ENCODE assay signal across 8 mouse cellular contexts in genomic region chr4:130174335-130175031, GRCm38 (mm10). TPM values are rescaled to one million over a fixed set of nuclear protein-coding genes. Genes with fewer than 3 reads are reported as not detected.
A peak's percentile ranks its signal among the peaks of the same experiment; 100 is the strongest.
DNase-seq lines count a peak whose midpoint lies in the region; ATAC-seq and TF ChIP-seq lines count a peak whose summit lies in the region.

No protein-coding gene starts in this region.

- H3K9me3 ChIP-seq in forebrain, embryonic 14.5 days (replicated peaks; ENCODE audit: control insufficient read depth, low read length): no peaks in the 10 kb centered on the region
- H3K9me3 ChIP-seq in hindbrain, embryonic 12.5 days (replicated peaks): no peaks in the 10 kb centered on the region
- H3K9me3 ChIP-seq in midbrain, postnatal 0 days (ENCODE audit: low read length): no peaks in the 10 kb centered on the region

- H3K27ac ChIP-seq in forebrain, embryonic 14.5 days (ENCODE audit: low read depth, low read length): no peak overlapping the region
- H3K27ac ChIP-seq in hindbrain, embryonic 12.5 days: no peak overlapping the region
- no peak overlapping the region for H3K27ac ChIP-seq in midbrain, postnatal 0 days (ENCODE audit: low read depth, low read length)

- no peak for ATAC-seq in forebrain, embryonic 14.5 days
- ATAC-seq in hindbrain, embryonic 12.5 days (ENCODE audit: low FRiP score): peak; percentile 26; the same call in 1 of the 2 replicates
- ATAC-seq in midbrain, postnatal 0 days (ENCODE audit: low FRiP score): no peak

- DNase-seq in CD4-positive helper T cell, adult 2 months (ENCODE audit: low read depth, low spot score): peak; percentile 37
- peak; percentile 82 for DNase-seq in adrenal gland, postnatal 10 days
- DNase-seq in forebrain, embryonic 14.5 days (ENCODE audit: low spot score): no peak
- DNase-seq in liver: peak; percentile 88
- DNase-seq in midbrain, postnatal 0 days (ENCODE audit: low spot score): no peak
- peak; percentile 73 to 79 for DNase-seq in urinary bladder, postnatal 4 days (ENCODE audit: low spot score in 2 of 2)
- DNase-seq in natural killer cell, adult 2 months (ENCODE audit: low spot score in 2 of 2): no peak

- peak overlapping the region; percentile 16; the same call in 1 of the 2 replicates for H3K4me2 ChIP-seq in forebrain, embryonic 14.5 days (ENCODE audit: low read length)
- peak overlapping the region; percentile 46 for H3K4me2 ChIP-seq in hindbrain, embryonic 12.5 days (replicated peaks)
- H3K4me2 ChIP-seq in midbrain, postnatal 0 days (ENCODE audit: low read depth, low read length, poor library complexity, severe bottlenecking): 0 out of 2 replicates have a peak overlapping the region, but pooled peaks have one; percentile 18

- H3K4me1 ChIP-seq in forebrain, embryonic 14.5 days (ENCODE audit: control insufficient read depth, insufficient read depth, low read length): peaks cover 9% of the 10 kb centered on the region
- H3K4me1 ChIP-seq in hindbrain, embryonic 12.5 days: peaks cover 39% of the 10 kb centered on the region
- no peaks in the 10 kb centered on the region for H3K4me1 ChIP-seq in midbrain, postnatal 0 days (ENCODE audit: insufficient read depth, low read length)

- H3K36me3 ChIP-seq in forebrain, embryonic 14.5 days (ENCODE audit: control insufficient read depth, insufficient read depth, low read length): no peaks in the 10 kb centered on the region
- no peaks in the 10 kb centered on the region for H3K36me3 ChIP-seq in hindbrain, embryonic 12.5 days
- no peaks in the 10 kb centered on the region for H3K36me3 ChIP-seq in midbrain, postnatal 0 days (ENCODE audit: insufficient read depth, low read length)

- no peak overlapping the region for H3K4me3 ChIP-seq in forebrain, embryonic 14.5 days (ENCODE audit: low read depth, low read length)
- peak overlapping the region; percentile 4; the same call in 1 of the 2 replicates for H3K4me3 ChIP-seq in hindbrain, embryonic 12.5 days
- peak overlapping the region; percentile 8; the same call in 1 of the 2 replicates for H3K4me3 ChIP-seq in midbrain, postnatal 0 days (ENCODE audit: low read depth, low read length)

- no peak overlapping the region for H3K9ac ChIP-seq in forebrain, embryonic 14.5 days (ENCODE audit: low read length)
- peak overlapping the region; percentile 1; the same call in 1 of the 2 replicates for H3K9ac ChIP-seq in hindbrain, embryonic 12.5 days
- H3K9ac ChIP-seq in midbrain, postnatal 0 days (replicated peaks; ENCODE audit: low read length, poor library complexity, severe bottlenecking): no peak overlapping the region; the same call in 1 of the 2 replicates

- 7% methylated on average over 25 of the region's 25 CpGs for WGBS in forebrain, embryonic 14.5 days
- 4% methylated on average over 25 of the region's 25 CpGs for WGBS in hindbrain, embryonic 12.5 days
- 3% methylated on average over 25 of the region's 25 CpGs for WGBS in midbrain, postnatal 0 days

- H3K27me3 ChIP-seq in forebrain, embryonic 14.5 days (replicated peaks; ENCODE audit: control insufficient read depth, insufficient read depth, low read length): peaks cover 3% of the 10 kb centered on the region; the same call in 1 of the 2 replicates
- H3K27me3 ChIP-seq in hindbrain, embryonic 12.5 days: peaks cover 38% of the 10 kb centered on the region
- H3K27me3 ChIP-seq in midbrain, postnatal 0 days (ENCODE audit: insufficient read depth, low read length): peaks cover 24% of the 10 kb centered on the region

- TF ChIP-seq CTCF in midbrain, postnatal 0 days (IDR thresholded peaks at IDR 0.05): no peak

RNA-seq across cellular contexts. Expression of gene Tinagl1, which starts 0.4 kb away (rescaled TPM):
- 100 to 1,000 TPM in 1 of 2 experiments, 10 to 100 TPM in 1; 69.2 to 114 TPM for total RNA-seq in adrenal gland, postnatal 10 days (2021)
- 2.7 and 4.0 TPM in 2 replicates for polyA plus RNA-seq in forebrain, embryonic 14.5 days (2014; fragmentation: Nextera tagmentation; extraction: Ambion mirVana)
- polyA plus RNA-seq in hindbrain, embryonic 12.5 days (2016; fragmentation: Nextera tagmentation; extraction: Ambion mirVana): 10.6 and 11.0 TPM in 2 replicates
- total RNA-seq in midbrain, postnatal 0 days (2014; rRNA removed): 7.2 and 7.5 TPM in 2 replicates
- polyA plus RNA-seq in midbrain, postnatal 0 days (2015; fragmentation: Nextera tagmentation; extraction: Ambion mirVana): 2.9 and 4.3 TPM in 2 replicates

RNA-seq across cellular contexts. Expression of gene Hcrtr1, which starts 35.3 kb away (rescaled TPM):
- 1 to 10 TPM in 1 of 2 experiments, under 1 TPM in 1; 0.78 to 1.7 TPM for total RNA-seq in adrenal gland, postnatal 10 days (2021)
- 0.13 and 0.48 TPM in 2 replicates for polyA plus RNA-seq in forebrain, embryonic 14.5 days (2014; fragmentation: Nextera tagmentation; extraction: Ambion mirVana)
- 1.0 and 1.3 TPM in 2 replicates for polyA plus RNA-seq in hindbrain, embryonic 12.5 days (2016; fragmentation: Nextera tagmentation; extraction: Ambion mirVana)
- 14.5 and 20.4 TPM in 2 replicates for total RNA-seq in midbrain, postnatal 0 days (2014; rRNA removed)
- polyA plus RNA-seq in midbrain, postnatal 0 days (2015; fragmentation: Nextera tagmentation; extraction: Ambion mirVana): 13.9 and 16.7 TPM in 2 replicates

RNA-seq across cellular contexts. Expression of gene Gm853, which starts 47.7 kb away (rescaled TPM):
- total RNA-seq in adrenal gland, postnatal 10 days (2021): not detected
- 0.11 and 0.89 TPM in 2 replicates for polyA plus RNA-seq in forebrain, embryonic 14.5 days (2014; fragmentation: Nextera tagmentation; extraction: Ambion mirVana)
- polyA plus RNA-seq in hindbrain, embryonic 12.5 days (2016; fragmentation: Nextera tagmentation; extraction: Ambion mirVana): 1.1 and 1.4 TPM in 2 replicates
- 0.49 TPM in 1 of 2 replicates, not detected in the other for total RNA-seq in midbrain, postnatal 0 days (2014; rRNA removed)
- polyA plus RNA-seq in midbrain, postnatal 0 days (2015; fragmentation: Nextera tagmentation; extraction: Ambion mirVana): not detected in 2 replicates

Comparison
In these comparisons a context has a peak if more than half of its experiments do, and no peak if none do; other contexts are left out.
1. DNase-seq: peak in CD4-positive helper T cell, adult 2 months (single experiment), adrenal gland, postnatal 10 days (single experiment), liver (single experiment) and urinary bladder, postnatal 4 days (2 of 2); none in forebrain, embryonic 14.5 days (single experiment), midbrain, postnatal 0 days (single experiment) and natural killer cell, adult 2 months (0 of 2).
2. Peak in every context shown above with its lines, with median percentiles within 50 percentile points of each other: H3K4me2 ChIP-seq.